Mouse (Mus musculus) ES-Bruce4 (cell line): ENCODE data around the gene Klrb1.

Experiments
- CTCF ChIP-seq: IDR thresholded peaks from one replicate; pipeline ENCODE4 v1.8.1; 2011; ENCODE audit warnings: low read depth, low read length
- POLR2A ChIP-seq: IDR thresholded peaks from one replicate; pipeline ENCODE4 v1.8.1; 2011; ENCODE audit warnings: low read length; ENCODE audit not compliant: insufficient read depth

DNA sequence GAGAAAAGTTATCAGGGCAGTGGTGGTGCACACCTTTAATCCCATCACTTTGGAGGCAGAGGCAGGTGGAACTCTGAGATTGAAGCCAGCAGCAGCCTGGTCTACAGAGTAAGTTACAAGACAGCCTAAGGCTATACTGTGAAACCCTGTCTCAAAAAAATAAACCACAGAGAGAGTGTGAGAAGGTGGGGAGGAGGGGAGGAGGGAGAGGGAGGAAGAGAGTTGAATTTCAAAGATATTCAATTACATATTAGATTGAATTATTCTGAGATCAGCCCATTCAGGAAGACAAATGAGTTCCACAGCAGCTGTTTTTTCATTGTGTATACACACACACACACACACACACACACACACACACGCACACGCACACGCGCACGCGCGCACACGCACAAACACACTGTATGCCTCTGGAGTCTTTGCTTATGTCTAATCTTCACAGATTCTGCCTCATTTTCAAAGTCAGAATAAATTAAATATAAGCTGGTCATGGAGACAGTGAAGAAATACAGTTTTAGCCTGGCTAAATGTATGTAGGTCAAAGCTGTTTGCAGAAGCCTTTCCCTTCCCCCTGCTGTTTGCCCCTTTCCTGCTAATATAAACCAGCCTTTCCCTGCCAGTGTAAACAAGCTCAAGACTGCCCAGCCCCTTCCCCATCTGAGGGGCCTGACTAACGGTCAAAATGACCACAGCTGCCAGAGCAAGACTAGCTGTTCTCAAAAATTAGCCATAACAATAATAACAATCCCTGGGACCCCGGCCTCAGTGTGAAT lies 46.8 kb upstream of the Klrb1 start:
- no peak for TF ChIP-seq CTCF
- TF ChIP-seq POLR2A, result no peak
